Mouse (Mus musculus) thymus, adult 2 months (tissue): ENCODE results near the gene Flot1.

Experiments
- CTCF ChIP-seq: fragments of 200-500 bp; IDR thresholded peaks from 2 replicates; pipeline ENCODE4 v1.5.1; 2012; ENCODE audit warnings: mild to moderate bottlenecking, control low read depth, low read length, moderate library complexity, borderline replicate concordance; ENCODE audit not compliant: control insufficient read depth, poor library complexity, insufficient read depth; ENCODE audit errors: extremely low read depth
- POLR2A ChIP-seq: fragments of 200-500 bp; IDR thresholded peaks from 2 replicates; pipeline ENCODE4 v1.6.1; 2012; ENCODE audit warnings: mild to moderate bottlenecking, low read length, control low read depth, moderate library complexity; ENCODE audit not compliant: control insufficient read depth, poor library complexity, insufficient read depth; ENCODE audit errors: extremely low read depth

GRCm38 (mm10) chr17:35864832-35865353 is 41.9 kb downstream of the Flot1 start:
- TF ChIP-seq CTCF (no peak), POLR2A (no peak)
